Mouse (Mus musculus) lung, embryonic 14.5 days (tissue): ENCODE data around the gene Edil3. TPM values are rescaled to one million over a fixed set of nuclear protein-coding genes. Genes with fewer than 3 reads are reported as not detected.

Experiments
- ATAC-seq: fragments of 200-750 bp; cut with Nextera tagmentation; 2 replicates; pipeline ENCODE4 v1.8.0; 2017; ENCODE audit warnings: mild to moderate bottlenecking, moderate TSS enrichment, moderate library complexity; ENCODE audit not compliant: insufficient read depth
- DNase-seq: peaks from one replicate; pipeline ENCODE4 v3.0.0-alpha.2; 2015
- H3K27ac ChIP-seq: fragments of 300-500 bp; sonication (generic); 2 replicates; pipeline ENCODE4 v1.5.1; 2014; ENCODE audit warnings: low read depth, mild to moderate bottlenecking, moderate library complexity
- H3K27me3 ChIP-seq: fragments of 300-500 bp; sonication (generic); 2 replicates; pipeline ENCODE4 v1.6.1; 2014; ENCODE audit warnings: low read length, control low read depth; ENCODE audit not compliant: insufficient read depth
- H3K36me3 ChIP-seq: fragments of 300-500 bp; sonication (generic); 2 replicates; pipeline ENCODE4 v1.6.1; 2014; ENCODE audit warnings: control low read depth; ENCODE audit not compliant: insufficient read depth
- H3K4me1 ChIP-seq: fragments of 300-500 bp; sonication (generic); 2 replicates; pipeline ENCODE4 v1.6.1; 2014; ENCODE audit warnings: antibody characterized with exemption, control low read depth; ENCODE audit not compliant: insufficient read depth
- H3K4me2 ChIP-seq: fragments of 300-500 bp; sonication (generic); 2 replicates; pipeline ENCODE4 v1.6.1; 2014; ENCODE audit warnings: mild to moderate bottlenecking
- H3K4me3 ChIP-seq: fragments of 300-500 bp; sonication (generic); 2 replicates; pipeline ENCODE4 v1.5.1; 2014; ENCODE audit warnings: low read depth, low read length
- H3K9ac ChIP-seq: fragments of 300-500 bp; sonication (generic); 2 replicates; pipeline ENCODE4 v1.6.1; 2014
- H3K9me3 ChIP-seq: fragments of 300-500 bp; sonication (generic); 2 replicates; pipeline ENCODE4 v1.6.1; 2016; ENCODE audit warnings: low read depth, low read length, control low read depth
- CTCF ChIP-seq: IDR thresholded peaks from 2 replicates; pipeline ENCODE4 v1.5.1; 2016; ENCODE audit warnings: antibody characterized with exemption, low read depth
- WGBS: fragments of 180-500 bp; shearing (Covaris S2); extraction: QIAGEN DNeasy Blood & Tissue Kit; methylation state at CpG from one replicate; pipeline ENCODE4 v1.1.7; 2014; 5-methylcytosine and 5-hydroxymethylcytosine counted together
- polyA plus RNA-seq: library from polyadenylated mRNA; unstranded; fragments of >200 nt; fragmentation: Nextera tagmentation; extraction: Ambion mirVana; gene quantifications from 2 replicates; pipeline ENCODE4 v1.2.1, GENCODE M21; 2014

The Edil3 gene
- polyA plus RNA-seq, 1 experiment from 2014 or later, result 8.9 TPM

DNA sequence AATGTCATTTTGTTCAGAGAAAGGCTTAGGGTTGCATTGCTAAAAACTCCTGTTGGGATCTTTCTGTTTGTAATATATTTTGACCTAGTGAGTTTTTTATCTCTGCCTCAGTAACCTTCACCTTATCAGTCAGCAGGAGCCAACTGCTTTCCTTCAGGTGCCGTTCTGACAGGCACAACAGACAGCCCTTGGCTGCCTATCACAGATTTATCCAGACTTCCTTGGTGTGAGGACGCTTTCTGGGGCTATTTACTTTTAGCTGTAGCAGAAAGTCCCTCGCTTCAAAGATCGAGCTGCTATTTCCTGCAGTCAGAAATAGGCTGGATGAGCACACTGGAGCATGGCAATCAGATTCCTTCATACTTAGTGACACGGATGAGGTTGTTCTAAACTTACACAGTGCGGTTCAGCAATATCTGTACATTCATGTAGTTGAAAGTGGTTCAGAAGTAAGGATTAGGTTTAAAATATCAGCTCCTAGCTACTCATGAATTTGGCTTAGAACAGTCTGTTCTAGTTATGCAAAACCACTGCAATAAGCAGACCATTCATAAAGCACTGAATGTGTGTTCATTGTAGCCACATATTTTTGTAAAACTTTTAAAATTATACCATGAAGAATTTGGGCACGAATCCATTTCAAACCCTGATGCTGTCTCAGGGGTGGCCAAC, 514.8 kb downstream of the Edil3 start:
- H3K9me3 ChIP-seq, result no peaks in the 10 kb centered on the region
- ATAC-seq, result no peak
- peak; percentile 32 for DNase-seq
- WGBS, result 22% methylated on average over 7 of the region's 7 CpGs
- no peak for TF ChIP-seq CTCF
- H3K27me3 ChIP-seq, result no peaks in the 10 kb centered on the region
- H3K4me2 ChIP-seq, result no peak overlapping the region
- no peaks in the 10 kb centered on the region for H3K4me1 ChIP-seq
- no peak overlapping the region for H3K9ac ChIP-seq
- no peak overlapping the region for H3K4me3 ChIP-seq
- H3K36me3 ChIP-seq, result no peaks in the 10 kb centered on the region
- no peak overlapping the region for H3K27ac ChIP-seq

DNA sequence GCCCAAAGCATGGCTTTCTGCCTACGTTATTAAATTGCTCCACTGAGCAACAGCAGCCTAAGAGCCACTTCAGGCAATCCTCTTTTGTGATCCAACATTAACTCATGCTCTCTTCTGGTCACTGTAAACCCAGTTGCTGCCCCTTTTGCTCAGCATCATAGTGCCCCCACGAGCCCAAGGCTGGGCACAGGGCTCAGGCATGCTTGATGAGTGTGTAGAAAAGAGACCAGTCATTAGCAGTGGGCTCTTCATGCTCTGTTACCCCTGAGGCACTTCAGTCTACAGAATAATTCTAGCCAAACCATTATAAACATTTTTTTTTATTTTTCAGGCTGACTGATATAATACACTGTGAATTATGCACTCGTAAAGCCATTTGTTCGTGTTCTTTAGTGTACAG, 517.8 kb downstream of the Edil3 start:
- Histone ChIP-seq H3K4me1 (no peaks in the 10 kb centered on the region), H3K27me3 (no peaks in the 10 kb centered on the region), H3K4me3 (no peak overlapping the region), H3K36me3 (no peaks in the 10 kb centered on the region), H3K4me2 (no peak overlapping the region), H3K9me3 (no peaks in the 10 kb centered on the region), H3K27ac (no peak overlapping the region), H3K9ac (no peak overlapping the region)
- no peak for ATAC-seq
- no peak for TF ChIP-seq CTCF
- WGBS, result 65% methylated on average over 4 of the region's 4 CpGs
- no peak for DNase-seq

DNA sequence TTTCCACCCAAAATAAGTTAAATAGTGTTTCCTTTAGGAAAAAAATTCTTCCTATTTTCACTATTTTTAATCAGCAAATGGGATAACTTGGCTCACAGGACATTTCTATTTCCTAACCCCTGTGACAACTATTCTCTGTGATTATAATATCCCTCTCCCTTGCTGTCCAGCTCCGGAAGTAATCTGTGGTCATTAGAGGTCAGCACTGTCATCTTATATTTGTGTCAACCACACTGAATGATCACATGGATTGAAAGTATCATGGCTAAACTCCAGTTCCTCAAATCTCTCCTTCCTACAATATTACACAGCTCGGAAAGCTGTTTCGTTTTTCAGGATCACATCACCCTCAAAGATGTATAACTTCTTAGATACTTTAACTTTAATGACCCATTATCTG, 518.5 kb downstream of the Edil3 start:
- no peaks in the 10 kb centered on the region for H3K27me3 ChIP-seq
- H3K36me3 ChIP-seq, result no peaks in the 10 kb centered on the region
- DNase-seq (no peak), ATAC-seq (no peak)
- no peak overlapping the region for H3K4me2 ChIP-seq
- no peaks in the 10 kb centered on the region for H3K4me1 ChIP-seq
- no peak overlapping the region for H3K27ac ChIP-seq
- H3K4me3 ChIP-seq, result no peak overlapping the region
- H3K9me3 ChIP-seq, result no peaks in the 10 kb centered on the region
- 81% methylated on average over 3 of the region's 3 CpGs for WGBS
- TF ChIP-seq CTCF, result no peak
- no peak overlapping the region for H3K9ac ChIP-seq

DNA sequence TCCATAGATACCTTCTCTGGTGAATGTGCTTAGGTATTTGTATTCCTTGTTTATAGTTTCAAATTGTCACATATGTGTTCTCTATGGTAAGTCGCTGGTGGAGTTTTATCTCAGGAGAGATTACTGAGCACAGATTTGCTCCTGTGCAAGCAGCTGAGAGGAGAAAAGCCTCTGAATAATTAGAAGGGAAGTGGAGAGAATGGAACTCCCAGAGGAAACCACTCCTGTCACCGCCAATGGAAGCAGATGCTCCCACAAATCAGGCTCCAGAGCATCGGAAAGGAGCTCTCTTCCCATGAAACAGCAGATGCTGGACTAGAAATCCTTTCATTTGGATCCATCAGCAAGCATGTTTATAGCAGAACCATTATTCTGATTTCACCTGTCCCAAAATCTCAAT, 534.0 kb downstream of the Edil3 start:
- Histone ChIP-seq H3K36me3 (no peaks in the 10 kb centered on the region), H3K27ac (no peak overlapping the region), H3K4me1 (no peaks in the 10 kb centered on the region), H3K4me3 (no peak overlapping the region), H3K4me2 (no peak overlapping the region), H3K9ac (no peak overlapping the region), H3K27me3 (no peaks in the 10 kb centered on the region), H3K9me3 (no peaks in the 10 kb centered on the region)
- ATAC-seq, result no peak
- 60% methylated on average over 3 of the region's 3 CpGs for WGBS
- no peak for DNase-seq
- no peak for TF ChIP-seq CTCF

DNA sequence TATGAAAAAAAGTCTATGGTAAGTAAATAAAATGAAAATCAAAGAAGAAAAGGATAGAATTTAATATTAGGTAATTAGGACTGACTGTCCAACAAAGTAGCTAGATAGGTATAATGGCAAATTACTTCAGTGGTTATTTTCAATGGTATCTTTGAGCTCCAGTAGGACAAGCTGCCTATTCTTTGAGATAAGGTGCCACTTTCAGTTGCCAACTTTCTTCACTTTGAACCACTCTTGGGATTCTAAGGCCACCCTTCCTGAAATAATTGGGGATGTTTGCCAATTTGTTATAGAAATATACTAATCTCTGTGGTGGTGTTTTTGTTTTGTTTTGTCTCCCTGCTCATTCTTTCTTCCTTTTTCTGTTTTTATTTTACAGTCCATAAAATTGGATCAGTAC, 537.1 kb downstream of the Edil3 start:
- no peak for TF ChIP-seq CTCF

DNA sequence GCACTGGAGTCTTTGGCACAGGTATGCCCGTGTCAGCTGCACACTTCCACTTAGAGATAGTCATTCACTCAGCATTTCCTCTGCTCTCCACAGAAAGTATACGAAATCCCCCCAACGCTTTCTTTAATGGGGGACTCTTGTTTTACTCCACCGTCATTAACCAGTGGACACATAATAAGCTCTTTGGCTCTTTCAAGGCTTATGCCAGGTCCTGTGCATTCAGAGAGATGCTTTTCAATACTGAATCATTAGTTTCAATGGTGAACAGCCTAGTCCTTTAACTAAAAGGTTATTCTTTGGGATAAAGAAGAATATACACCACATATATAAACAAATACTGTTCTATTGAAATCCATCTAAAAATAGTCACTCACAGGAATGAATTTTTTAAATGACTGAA, 541.0 kb downstream of the Edil3 start:
- H3K9ac ChIP-seq, result no peak overlapping the region
- no peak overlapping the region for H3K4me2 ChIP-seq
- 70% methylated on average over 4 of the region's 4 CpGs for WGBS
- ATAC-seq, result no peak
- no peak overlapping the region for H3K27ac ChIP-seq
- H3K36me3 ChIP-seq, result no peaks in the 10 kb centered on the region
- no peaks in the 10 kb centered on the region for H3K27me3 ChIP-seq
- no peak for DNase-seq
- TF ChIP-seq CTCF, result no peak
- no peak overlapping the region for H3K4me3 ChIP-seq
- H3K9me3 ChIP-seq, result no peaks in the 10 kb centered on the region
- H3K4me1 ChIP-seq, result no peaks in the 10 kb centered on the region

More for the DNA sequence above, 537.1 kb downstream of the Edil3 start:
- H3K4me2 ChIP-seq, result no peak overlapping the region
- H3K36me3 ChIP-seq, result no peaks in the 10 kb centered on the region
- H3K4me1 ChIP-seq, result no peaks in the 10 kb centered on the region
- no peak for ATAC-seq
- DNase-seq, result no peak
- no peaks in the 10 kb centered on the region for H3K9me3 ChIP-seq
- H3K27ac ChIP-seq, result no peak overlapping the region
- no peak overlapping the region for H3K9ac ChIP-seq
- no peak overlapping the region for H3K4me3 ChIP-seq
- no peaks in the 10 kb centered on the region for H3K27me3 ChIP-seq

DNA sequence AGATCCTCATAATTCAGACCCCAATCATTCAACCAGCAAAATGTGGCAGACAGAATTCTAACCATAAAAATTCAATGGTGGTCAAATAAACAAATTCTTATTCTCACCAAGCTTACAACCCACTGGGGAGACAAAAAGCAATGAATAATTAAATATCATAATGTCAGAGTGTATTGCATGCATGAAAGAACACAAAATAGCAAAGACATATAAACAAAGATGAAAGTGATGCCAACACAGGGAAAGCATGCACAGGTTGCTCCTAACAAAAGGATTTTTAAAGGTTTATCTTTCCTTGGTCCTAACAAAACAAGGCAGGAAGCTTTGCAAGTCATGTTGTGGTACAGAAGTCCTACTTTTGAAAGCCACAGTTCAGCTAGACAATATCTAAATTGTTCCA, 550.0 kb downstream of the Edil3 start:
- DNase-seq (no peak), ATAC-seq (no peak)
- H3K27ac ChIP-seq, result no peak overlapping the region
- no peak overlapping the region for H3K4me3 ChIP-seq
- no peaks in the 10 kb centered on the region for H3K4me1 ChIP-seq
- no peaks in the 10 kb centered on the region for H3K9me3 ChIP-seq
- no peaks in the 10 kb centered on the region for H3K27me3 ChIP-seq
- H3K36me3 ChIP-seq, result no peaks in the 10 kb centered on the region
- no peak overlapping the region for H3K4me2 ChIP-seq
- H3K9ac ChIP-seq, result no peak overlapping the region
- TF ChIP-seq CTCF, result no peak
